Mouse (Mus musculus) v-Abl transformed pro-B cells (cell line): ENCODE results near the gene Ndufa9.

ENCODE experiments used
- in situ Hi-C, 2 experiments: fragments of 400-800 bp; cut with MboI; formaldehyde crosslinking; loops; one replicate each; pipeline ENCODE4 v1.15.1; 2025; ENCODE audit not compliant: unreplicated experiment in 2 of 2

Gene Ndufa9

DNA sequence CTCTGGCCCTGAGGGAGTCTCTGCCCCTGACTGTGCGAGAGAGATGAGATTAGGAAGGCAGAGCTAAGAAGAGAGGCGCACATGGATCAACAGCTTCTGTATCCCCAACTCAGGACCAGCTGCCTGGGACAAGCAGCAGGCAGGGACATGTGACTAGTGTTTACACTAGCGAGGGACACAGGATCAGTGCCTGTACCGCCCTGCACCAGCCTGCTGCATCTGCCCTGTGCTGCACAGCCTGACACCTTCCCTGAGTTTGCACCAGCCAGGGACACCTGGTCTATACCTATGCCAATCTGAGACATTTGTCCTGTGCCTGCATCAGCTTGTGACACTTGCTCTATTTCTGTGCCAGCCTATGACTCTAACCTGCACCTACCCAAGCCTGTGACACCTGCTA lies 75.1 kb downstream of the Ndufa9 start:
- in situ Hi-C loops = no loop called here

DNA sequence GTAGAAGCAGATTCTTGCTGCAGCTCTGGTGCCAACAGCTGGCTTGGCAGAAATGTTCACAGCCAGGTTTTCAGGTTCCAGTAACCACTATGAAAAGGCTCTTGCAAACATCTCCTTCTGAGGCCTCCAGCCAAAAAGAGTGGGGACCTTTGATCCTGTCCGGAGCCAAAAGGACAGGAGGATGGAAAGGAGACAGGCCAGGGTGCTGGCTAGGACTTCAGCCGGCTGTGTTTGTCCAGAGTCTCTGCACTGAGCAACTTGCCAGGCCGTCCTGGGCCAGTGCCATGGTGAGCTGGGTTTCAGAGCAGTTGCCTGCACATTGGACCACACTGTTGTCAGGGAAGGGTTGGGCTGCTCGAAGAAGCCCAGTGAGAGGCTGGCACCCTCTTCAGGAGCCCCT lies 76.6 kb downstream of the Ndufa9 start:
- in situ Hi-C loops = no loop called here
